Mouse (Mus musculus) spleen, adult 2 months (tissue): Measurements from ENCODE around the gene Cadm1. TPM values are rescaled to one million over a fixed set of nuclear protein-coding genes. Genes with fewer than 3 reads are reported as not detected.

Source experiments
- DNase-seq, 2 experiments: peaks; one replicate each; pipeline versions ENCODE4 v3.0.0 to v3.0.0-alpha.2; 2012 to 2021; ENCODE audit warnings: low spot score in 2 of 2, low read depth in 1 of 2
- H3K27ac ChIP-seq: fragments of 200-500 bp; 2 replicates; pipeline ENCODE4 v1.5.1; 2012; ENCODE audit warnings: low read length, inconsistent platforms; ENCODE audit not compliant: insufficient read depth
- H3K27me3 ChIP-seq: fragments of 200-500 bp; 2 replicates; pipeline ENCODE4 v1.6.1; 2012; ENCODE audit warnings: mild to moderate bottlenecking, moderate library complexity, low read length, inconsistent platforms; ENCODE audit not compliant: control insufficient read depth, insufficient read depth
- H3K36me3 ChIP-seq: fragments of 200-500 bp; 2 replicates; pipeline ENCODE4 v1.6.1; 2012; ENCODE audit warnings: mild to moderate bottlenecking, low read length, inconsistent platforms; ENCODE audit not compliant: control insufficient read depth, insufficient read depth
- H3K4me1 ChIP-seq: fragments of 200-500 bp; 2 replicates; pipeline ENCODE4 v1.6.1; 2011; ENCODE audit warnings: inconsistent platforms; ENCODE audit not compliant: control insufficient read depth, insufficient read depth, insufficient read length
- H3K4me3 ChIP-seq: fragments of 200-500 bp; 2 replicates; pipeline ENCODE4 v1.5.1; 2011; ENCODE audit warnings: mild to moderate bottlenecking, inconsistent platforms; ENCODE audit not compliant: insufficient read depth, insufficient read length; ENCODE audit errors: extremely low read depth
- CTCF ChIP-seq: fragments of 200-500 bp; IDR thresholded peaks from 2 replicates; pipeline ENCODE4 v1.5.1; 2011; ENCODE audit warnings: mild to moderate bottlenecking, inconsistent platforms; ENCODE audit not compliant: insufficient read depth, insufficient read length, insufficient replicate concordance; ENCODE audit errors: extremely low read depth
- POLR2A ChIP-seq: fragments of 200-500 bp; IDR thresholded peaks from 2 replicates; pipeline ENCODE4 v1.6.1; 2011; ENCODE audit warnings: low read depth, low read length, inconsistent platforms
- WGBS: fragments of 180-500 bp; shearing (Covaris S2); methylation state at CpG from one replicate; pipeline ENCODE4 v1.1.7; 2018; 5-methylcytosine and 5-hydroxymethylcytosine counted together
- polyA plus RNA-seq: library from polyadenylated mRNA; depleted of rRNA; stranded (reverse); fragments of >200 nt; gene quantifications from 2 replicates; pipeline ENCODE4 v1.2.3, GENCODE M21; 2012

The Cadm1 gene
- polyA plus RNA-seq, 1 experiment, result 13.0 TPM

- Histone ChIP-seq H3K27ac (no peak overlapping the region), H3K4me3 (no peak overlapping the region), H3K27me3 (no peaks in the 10 kb centered on the region), H3K36me3 (no peaks in the 10 kb centered on the region), H3K4me1 (no peaks in the 10 kb centered on the region)
- WGBS, result 90% methylated on average over 12 of the region's 12 CpGs
- TF ChIP-seq CTCF (no peak), POLR2A (no peak)
- DNase-seq, result no peak
These were observed 18.4 kb downstream of the Cadm1 start for GRCm38 (mm10) chr9:47548402-47548801.

GRCm38 (mm10) chr9:47548916-47549315 is 18.9 kb downstream of the Cadm1 start:
- no peak overlapping the region for H3K4me3 ChIP-seq
- H3K27ac ChIP-seq, result no peak overlapping the region
- DNase-seq, result no peak
- no peaks in the 10 kb centered on the region for H3K36me3 ChIP-seq
- 86% methylated on average over 5 of the region's 5 CpGs for WGBS
- H3K4me1 ChIP-seq, result no peaks in the 10 kb centered on the region
- no peaks in the 10 kb centered on the region for H3K27me3 ChIP-seq
- TF ChIP-seq POLR2A (no peak), CTCF (no peak)

- DNase-seq, result no peak
- TF ChIP-seq CTCF (no peak), POLR2A (no peak)
- Histone ChIP-seq H3K4me1 (no peaks in the 10 kb centered on the region), H3K36me3 (no peaks in the 10 kb centered on the region), H3K27ac (no peak overlapping the region), H3K4me3 (no peak overlapping the region), H3K27me3 (no peaks in the 10 kb centered on the region)
- 82% methylated on average over 10 of the region's 10 CpGs for WGBS
These were observed 23.1 kb downstream of the Cadm1 start for GRCm38 (mm10) chr9:47552960-47553575.

- Histone ChIP-seq H3K36me3 (no peaks in the 10 kb centered on the region), H3K4me1 (no peaks in the 10 kb centered on the region), H3K27me3 (no peaks in the 10 kb centered on the region), H3K4me3 (no peak overlapping the region), H3K27ac (no peak overlapping the region)
- no peak for TF ChIP-seq CTCF
- TF ChIP-seq POLR2A, result no peak
- 95% methylated on average over 3 of the region's 3 CpGs for WGBS
- no peak for DNase-seq
These were observed 30.8 kb downstream of the Cadm1 start for GRCm38 (mm10) chr9:47560726-47561125.

- Histone ChIP-seq H3K27me3 (no peaks in the 10 kb centered on the region), H3K27ac (no peak overlapping the region), H3K36me3 (no peaks in the 10 kb centered on the region), H3K4me3 (no peak overlapping the region), H3K4me1 (no peaks in the 10 kb centered on the region)
- no peak for DNase-seq
- 95% methylated on average over 3 of the region's 4 CpGs for WGBS
- TF ChIP-seq POLR2A (no peak), CTCF (no peak)
These were observed 31.6 kb downstream of the Cadm1 start for GRCm38 (mm10) chr9:47561596-47561995.

- no peak for TF ChIP-seq POLR2A
- no peak for TF ChIP-seq CTCF
- Histone ChIP-seq H3K27me3 (no peaks in the 10 kb centered on the region), H3K4me1 (no peaks in the 10 kb centered on the region), H3K27ac (no peak overlapping the region), H3K36me3 (no peaks in the 10 kb centered on the region), H3K4me3 (no peak overlapping the region)
- DNase-seq, result no peak
- WGBS, result 66% methylated on average over 5 of the region's 5 CpGs
These were observed 35.1 kb downstream of the Cadm1 start for GRCm38 (mm10) chr9:47565088-47565487.

- no peak overlapping the region for H3K27ac ChIP-seq
- no peaks in the 10 kb centered on the region for H3K36me3 ChIP-seq
- no peak for DNase-seq
- H3K4me3 ChIP-seq, result no peak overlapping the region
- 93% methylated on average over 6 of the region's 6 CpGs for WGBS
- TF ChIP-seq CTCF, result no peak
- no peak for TF ChIP-seq POLR2A
- H3K27me3 ChIP-seq, result no peaks in the 10 kb centered on the region
- no peaks in the 10 kb centered on the region for H3K4me1 ChIP-seq
These were observed 37.9 kb downstream of the Cadm1 start for GRCm38 (mm10) chr9:47567873-47568272.
